Mouse (Mus musculus) liver, embryonic 11.5 days (tissue): ENCODE data around the gene Nme7. TPM values are rescaled to one million over a fixed set of nuclear protein-coding genes. Genes with fewer than 3 reads are reported as not detected.

Experiments
- ATAC-seq: fragments of 200-750 bp; cut with Nextera tagmentation; replicated peaks from 2 replicates; pipeline ENCODE4 v1.8.0; 2017; ENCODE audit warnings: moderate number of reproducible peaks, mild to moderate bottlenecking, moderate TSS enrichment, moderate library complexity; ENCODE audit not compliant: low FRiP score
- DNase-seq: peaks from one replicate; pipeline ENCODE4 v3.0.0-alpha.2; 2017; ENCODE audit warnings: low spot score
- H3K27ac ChIP-seq: fragments of 300-500 bp; sonication (generic); 2 replicates; pipeline ENCODE4 v1.5.1; 2014; ENCODE audit warnings: mild to moderate bottlenecking, low read depth, low read length, control low read depth
- H3K27me3 ChIP-seq: fragments of 300-500 bp; sonication (generic); replicated peaks from 2 replicates; pipeline ENCODE4 v1.6.1; 2014; ENCODE audit warnings: low read length, mixed read lengths; ENCODE audit not compliant: control insufficient read depth, insufficient read depth
- H3K36me3 ChIP-seq: fragments of 300-500 bp; sonication (generic); 2 replicates; pipeline ENCODE4 v1.6.1; 2014; ENCODE audit warnings: mild to moderate bottlenecking, low read length, moderate library complexity, mixed read lengths; ENCODE audit not compliant: control insufficient read depth, insufficient read depth
- H3K4me1 ChIP-seq: fragments of 300-500 bp; sonication (generic); replicated peaks from 2 replicates; pipeline ENCODE4 v1.6.1; 2014; ENCODE audit warnings: low read length, mixed read lengths; ENCODE audit not compliant: control insufficient read depth, insufficient read depth
- H3K4me2 ChIP-seq: fragments of 300-500 bp; sonication (generic); 2 replicates; pipeline ENCODE4 v1.6.1; 2014; ENCODE audit warnings: mild to moderate bottlenecking, control low read depth, moderate library complexity
- H3K4me3 ChIP-seq: fragments of 300-500 bp; sonication (generic); 2 replicates; pipeline ENCODE4 v1.5.1; 2014; ENCODE audit warnings: low read depth, low read length, control low read depth
- H3K9ac ChIP-seq: fragments of 300-500 bp; sonication (generic); 2 replicates; pipeline ENCODE4 v1.6.1; 2014; ENCODE audit warnings: low read depth, low read length, control low read depth
- H3K9me3 ChIP-seq: fragments of 300-500 bp; sonication (generic); 2 replicates; pipeline ENCODE4 v1.6.1; 2016; ENCODE audit warnings: low read length, inconsistent platforms, mixed read lengths; ENCODE audit not compliant: control insufficient read depth
- whole genome bisulfite sequencing: fragments of 180-500 bp; shearing (Covaris S2); extraction: QIAGEN DNeasy Blood & Tissue Kit; methylation state at CpG from one replicate; pipeline ENCODE4 v1.1.7; 2014; 5-methylcytosine and 5-hydroxymethylcytosine counted together
- polyA plus RNA-seq: library from polyadenylated mRNA; unstranded; fragments of >200 nt; fragmentation: Nextera tagmentation; extraction: Ambion mirVana; gene quantifications from 2 replicates; pipeline ENCODE4 v1.2.1, GENCODE M21; 2014

Gene Nme7
- polyA plus RNA-seq, 1 experiment from 2014 or later = 22.0 TPM

DNA sequence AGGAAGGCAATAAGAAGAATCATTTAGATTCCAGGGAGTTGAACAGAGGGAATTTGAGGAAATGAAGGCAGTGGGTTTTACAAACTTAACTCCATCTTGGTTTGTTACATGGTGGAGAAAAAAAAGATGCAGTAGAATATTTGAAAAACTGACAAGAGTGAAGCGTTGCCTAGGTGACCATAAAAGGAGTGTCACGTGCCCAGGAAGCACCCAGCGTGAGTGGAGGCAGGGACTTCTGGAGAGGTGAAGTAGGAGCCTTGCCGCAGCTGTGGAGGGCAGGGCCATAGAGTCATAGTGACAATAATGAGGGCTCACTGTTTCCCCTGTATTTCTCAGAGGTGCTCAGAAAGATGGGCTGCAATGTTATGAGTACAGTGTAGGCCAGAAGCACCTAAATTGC lies 24.6 kb upstream of the Nme7 start:
- WGBS = 77% methylated on average over 4 of the region's 4 CpGs
- Histone ChIP-seq H3K4me1 (no peaks in the 10 kb centered on the region), H3K4me3 (no peak overlapping the region), H3K27ac (no peak overlapping the region), H3K9me3 (no peaks in the 10 kb centered on the region), H3K36me3 (no peaks in the 10 kb centered on the region), H3K9ac (no peak overlapping the region), H3K4me2 (no peak overlapping the region), H3K27me3 (no peaks in the 10 kb centered on the region)
- no peak for ATAC-seq
- no peak for DNase-seq

DNA sequence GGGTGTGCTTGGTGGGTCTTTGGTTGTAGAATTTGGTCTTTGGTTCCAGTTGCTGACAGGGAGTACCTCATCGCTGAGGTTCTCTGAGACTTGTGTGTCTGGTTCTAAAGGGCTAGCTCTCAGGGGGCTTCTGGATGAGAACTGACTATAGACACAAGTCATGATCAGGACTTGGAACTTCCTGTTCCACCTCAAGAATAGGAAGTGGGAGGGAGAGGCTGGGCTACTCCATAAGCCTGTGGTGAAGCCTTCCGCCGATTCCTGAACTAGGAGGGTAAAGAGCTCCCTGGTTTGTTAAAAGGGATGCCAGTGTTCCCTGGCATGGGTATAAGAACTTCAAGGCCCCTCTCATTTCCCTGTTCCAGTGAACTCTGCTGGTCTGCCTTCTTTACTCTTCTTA lies 19.9 kb upstream of the Nme7 start:
- H3K4me3 ChIP-seq = no peak overlapping the region
- H3K4me1 ChIP-seq = no peaks in the 10 kb centered on the region
- H3K4me2 ChIP-seq = no peak overlapping the region
- WGBS = 82% methylated on average over 3 of the region's 3 CpGs
- no peak for DNase-seq
- H3K9me3 ChIP-seq = no peaks in the 10 kb centered on the region
- ATAC-seq = no peak
- H3K9ac ChIP-seq = no peak overlapping the region
- no peaks in the 10 kb centered on the region for H3K36me3 ChIP-seq
- H3K27me3 ChIP-seq = no peaks in the 10 kb centered on the region
- no peak overlapping the region for H3K27ac ChIP-seq

DNA sequence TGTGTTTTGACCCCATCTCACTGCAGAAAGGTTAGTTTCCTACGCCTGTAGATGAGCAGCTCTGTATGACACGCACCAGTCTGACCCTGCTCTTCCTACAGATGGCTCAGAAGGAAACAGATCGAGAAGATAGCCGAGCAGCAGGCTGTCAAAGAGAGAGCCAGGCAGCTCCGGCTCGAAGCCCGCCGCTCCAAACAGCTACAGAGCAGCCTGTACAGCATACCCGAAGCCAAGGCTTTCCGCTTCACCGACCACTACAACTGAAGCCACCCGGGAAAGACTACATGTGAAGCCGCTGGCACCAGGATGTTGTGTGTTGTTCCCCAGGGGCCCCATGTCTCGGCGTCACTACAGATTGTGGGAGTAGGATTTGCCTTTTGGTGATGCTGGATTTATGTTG lies 16.5 kb upstream of the Nme7 start:
- no peaks in the 10 kb centered on the region for H3K4me1 ChIP-seq
- H3K27me3 ChIP-seq = no peaks in the 10 kb centered on the region
- H3K27ac ChIP-seq = no peak overlapping the region
- H3K9me3 ChIP-seq = no peaks in the 10 kb centered on the region
- no peak overlapping the region for H3K4me2 ChIP-seq
- DNase-seq (no peak), ATAC-seq (no peak)
- H3K36me3 ChIP-seq = peaks cover 2% of the 10 kb centered on the region; the same call in 1 of the 2 replicates
- no peak overlapping the region for H3K4me3 ChIP-seq
- no peak overlapping the region for H3K9ac ChIP-seq
- 52% methylated on average over 15 of the region's 15 CpGs for WGBS

DNA sequence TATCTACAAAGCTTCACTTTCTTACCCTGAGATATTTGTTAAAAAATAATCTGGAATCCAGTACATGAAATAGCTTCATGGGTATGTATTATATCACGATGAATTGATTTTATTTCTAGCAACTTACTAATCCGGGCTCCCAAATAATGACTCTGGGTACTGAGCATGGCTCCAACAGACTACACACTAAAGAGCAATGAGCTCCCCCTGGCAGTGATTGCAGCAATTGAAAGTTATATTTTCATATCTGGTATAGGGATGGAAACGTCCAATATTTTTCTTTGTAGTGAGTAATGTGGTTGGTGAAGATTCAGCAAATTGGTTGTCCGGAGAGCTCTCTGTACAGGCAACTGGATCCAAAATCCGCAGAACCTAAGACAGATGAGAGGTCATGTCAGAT lies 11.9 kb upstream of the Nme7 start:
- ATAC-seq (no peak), DNase-seq (no peak)
- Histone ChIP-seq H3K9ac (no peak overlapping the region), H3K4me2 (no peak overlapping the region), H3K27me3 (no peaks in the 10 kb centered on the region), H3K27ac (no peak overlapping the region), H3K4me1 (no peaks in the 10 kb centered on the region), H3K4me3 (no peak overlapping the region), H3K9me3 (no peaks in the 10 kb centered on the region), H3K36me3 (peaks cover 6% of the 10 kb centered on the region; the same call in 1 of the 2 replicates)
- WGBS = 91% methylated on average over 5 of the region's 5 CpGs

DNA sequence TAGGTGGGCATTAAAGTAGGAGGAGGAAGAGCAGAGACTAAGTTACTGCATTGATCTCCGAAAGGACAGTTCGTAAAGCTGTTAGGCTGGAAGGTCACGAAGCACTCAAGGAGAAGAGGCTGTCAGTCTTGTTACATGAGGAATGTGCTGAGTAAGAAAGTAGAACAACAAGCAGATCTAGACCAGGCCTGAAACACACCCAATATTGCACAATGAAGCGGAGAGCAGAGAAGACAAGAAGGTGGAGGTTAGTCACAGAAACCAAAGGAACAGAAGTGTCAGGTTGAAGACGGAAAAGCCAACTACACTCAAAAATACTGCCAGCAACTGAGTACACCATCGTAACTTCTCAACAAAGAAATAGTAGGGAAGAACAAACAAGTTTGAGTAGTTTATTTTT lies 9.8 kb upstream of the Nme7 start:
- Histone ChIP-seq H3K9me3 (no peaks in the 10 kb centered on the region), H3K4me3 (no peak overlapping the region), H3K4me1 (no peaks in the 10 kb centered on the region), H3K27ac (no peak overlapping the region), H3K9ac (no peak overlapping the region), H3K4me2 (no peak overlapping the region), H3K27me3 (no peaks in the 10 kb centered on the region), H3K36me3 (peaks cover 11% of the 10 kb centered on the region; the same call in 1 of the 2 replicates)
- 91% methylated on average over 6 of the region's 6 CpGs for WGBS
- ATAC-seq (no peak), DNase-seq (no peak)

DNA sequence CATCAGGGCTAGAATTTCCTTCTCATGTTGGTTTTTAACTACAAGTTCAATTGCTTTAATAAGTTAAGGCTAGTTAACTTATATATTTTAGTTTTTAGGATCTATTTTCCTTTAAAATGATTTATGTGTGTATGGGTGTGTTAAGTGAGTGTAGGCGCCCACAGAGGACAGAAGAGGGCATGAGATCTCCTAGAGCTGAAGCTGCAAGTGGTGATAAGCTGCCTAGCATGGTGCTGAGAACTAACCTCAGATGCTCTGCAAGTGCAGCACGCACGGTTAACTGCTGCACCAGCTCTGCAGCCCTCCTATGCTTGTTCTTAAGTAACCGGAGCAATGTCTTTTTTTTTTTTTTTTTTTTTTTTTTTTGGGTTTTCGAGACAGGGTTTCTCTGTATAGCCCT lies 7.4 kb upstream of the Nme7 start:
- no peaks in the 10 kb centered on the region for H3K4me1 ChIP-seq
- DNase-seq (no peak), ATAC-seq (no peak)
- H3K4me2 ChIP-seq = no peak overlapping the region
- H3K4me3 ChIP-seq = no peak overlapping the region
- no peaks in the 10 kb centered on the region for H3K9me3 ChIP-seq
- H3K27me3 ChIP-seq = no peaks in the 10 kb centered on the region
- no peak overlapping the region for H3K27ac ChIP-seq
- peaks cover 18% of the 10 kb centered on the region; the same call in 1 of the 2 replicates for H3K36me3 ChIP-seq
- H3K9ac ChIP-seq = no peak overlapping the region
- 87% methylated on average over 4 of the region's 5 CpGs for WGBS

DNA sequence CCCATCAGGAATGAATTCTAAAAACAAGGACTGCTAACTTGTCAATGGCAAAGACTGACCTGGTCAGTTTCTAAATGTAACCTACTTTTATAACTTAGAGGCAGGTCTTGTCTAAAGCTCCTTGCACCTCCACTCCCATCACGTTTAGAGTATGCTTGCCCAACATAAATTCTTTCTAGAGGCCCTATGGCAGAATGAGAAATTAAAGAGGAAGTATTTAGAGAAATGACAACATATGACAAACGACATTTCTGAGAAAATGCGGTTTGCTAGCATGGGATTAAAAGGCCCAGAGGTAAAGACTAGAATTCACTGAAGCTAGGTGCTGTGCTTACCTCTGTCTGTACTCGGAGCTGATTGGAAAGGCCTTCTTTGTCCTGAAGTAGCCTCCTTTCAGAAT lies 2.0 kb upstream of the Nme7 start:
- H3K9me3 ChIP-seq = no peaks in the 10 kb centered on the region
- peaks cover 17% of the 10 kb centered on the region; the same call in 1 of the 2 replicates for H3K36me3 ChIP-seq
- no peak overlapping the region for H3K4me2 ChIP-seq

DNA sequence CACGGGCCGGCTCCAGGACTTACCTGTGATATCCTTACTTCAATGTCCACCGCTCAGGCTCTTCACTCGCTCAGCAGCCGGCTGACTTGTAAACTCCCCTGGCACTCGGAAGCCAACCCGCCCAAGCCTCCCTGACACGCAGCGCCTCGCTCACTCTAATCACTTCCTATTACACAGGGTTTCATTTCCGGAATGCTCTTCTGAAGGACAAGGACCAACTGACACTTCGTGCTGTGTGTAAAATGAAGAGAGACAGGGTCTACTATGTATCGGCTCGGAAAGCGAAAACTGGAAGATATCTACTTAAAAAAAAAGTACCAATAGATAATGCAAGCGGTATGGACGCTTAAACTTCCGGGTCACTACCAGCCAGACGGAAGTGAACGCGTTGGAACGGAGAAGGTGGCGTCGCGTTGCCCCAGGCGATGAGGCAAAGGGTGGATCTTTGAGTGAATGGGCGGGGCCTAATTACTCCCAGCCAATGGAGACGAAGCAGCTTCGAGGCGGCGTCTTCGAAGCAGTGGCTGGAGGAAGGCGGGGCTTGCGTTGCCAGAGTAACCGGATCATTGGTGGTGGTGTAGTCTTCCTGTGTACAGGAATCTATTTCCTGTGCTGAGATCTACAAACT lies 3.3 kb downstream of the Nme7 start, which contains the start of gene Blzf1:
Blzf1 (minus strand) TSS at position 366 of the 628 bp plus-strand sequence.
- peak within 1 kb of the TSS; percentile 82 for H3K9ac ChIP-seq
- peaks cover 2% of the 10 kb centered on the region; the same call in 1 of the 2 replicates for H3K36me3 ChIP-seq
- WGBS = under 1% methylated on average over 35 of the region's 35 CpGs
- H3K4me1 ChIP-seq = peaks cover 8% of the 10 kb centered on the region; the same call in 1 of the 2 replicates
- H3K4me2 ChIP-seq = peak within 1 kb of the TSS; percentile 86
- H3K27ac ChIP-seq = peak within 1 kb of the TSS; percentile 77
- H3K27me3 ChIP-seq = no peaks in the 10 kb centered on the region
- H3K4me3 ChIP-seq = peak within 1 kb of the TSS; percentile 88
- DNase-seq = peak; percentile 92
- peak; percentile 99 for ATAC-seq
- no peaks in the 10 kb centered on the region for H3K9me3 ChIP-seq

More for the DNA sequence above, 2.0 kb upstream of the Nme7 start:
- ATAC-seq (no peak), DNase-seq (no peak)
- Histone ChIP-seq H3K9ac (no peak overlapping the region), H3K27ac (no peak overlapping the region), H3K4me1 (peaks cover 5% of the 10 kb centered on the region; the same call in 1 of the 2 replicates), H3K27me3 (no peaks in the 10 kb centered on the region), H3K4me3 (no peak overlapping the region)
- WGBS = 88% methylated on average over 4 of the region's 4 CpGs

DNA sequence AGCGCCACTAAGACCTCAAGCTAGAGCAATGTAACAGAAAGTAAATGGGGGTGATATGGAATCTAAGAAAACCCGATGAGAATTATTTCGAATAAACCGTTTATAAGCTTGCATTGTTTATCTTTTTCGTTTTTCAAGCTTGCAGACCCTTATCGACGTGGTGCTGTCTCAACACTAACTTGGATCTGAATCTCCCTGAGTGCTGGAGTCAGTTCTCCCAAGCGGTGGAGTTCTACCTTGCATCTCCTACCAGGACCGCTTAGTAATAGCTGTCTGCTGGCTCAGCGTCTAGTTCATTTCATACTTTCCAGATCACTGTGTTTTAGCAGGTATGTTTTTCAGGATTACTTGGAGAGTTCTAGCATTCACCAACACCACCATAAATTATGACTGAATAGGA lies 4.0 kb downstream of the Nme7 start:
- 12% methylated on average over 10 of the region's 10 CpGs for WGBS
- Histone ChIP-seq H3K9me3 (no peaks in the 10 kb centered on the region), H3K36me3 (no peaks in the 10 kb centered on the region), H3K9ac (peak overlapping the region; percentile 60; the same call in 1 of the 2 replicates), H3K4me3 (peak overlapping the region; percentile 88), H3K27me3 (no peaks in the 10 kb centered on the region), H3K4me2 (peak overlapping the region; percentile 75), H3K4me1 (peaks cover 8% of the 10 kb centered on the region; the same call in 1 of the 2 replicates), H3K27ac (no peak overlapping the region)
- ATAC-seq (no peak), DNase-seq (no peak)
